Mouse (Mus musculus) thymus, postnatal 14 days (tissue): Measurements from ENCODE around the gene Rps6ka5.

ENCODE experiments used
- DNase-seq: peaks from one replicate; pipeline ENCODE4 v3.0.0; 2021

The Rps6ka5 gene

GRCm38 (mm10) chr12:100528246-100528645 is 198.5 kb downstream of the Rps6ka5 start:
- no peak for DNase-seq

DNA sequence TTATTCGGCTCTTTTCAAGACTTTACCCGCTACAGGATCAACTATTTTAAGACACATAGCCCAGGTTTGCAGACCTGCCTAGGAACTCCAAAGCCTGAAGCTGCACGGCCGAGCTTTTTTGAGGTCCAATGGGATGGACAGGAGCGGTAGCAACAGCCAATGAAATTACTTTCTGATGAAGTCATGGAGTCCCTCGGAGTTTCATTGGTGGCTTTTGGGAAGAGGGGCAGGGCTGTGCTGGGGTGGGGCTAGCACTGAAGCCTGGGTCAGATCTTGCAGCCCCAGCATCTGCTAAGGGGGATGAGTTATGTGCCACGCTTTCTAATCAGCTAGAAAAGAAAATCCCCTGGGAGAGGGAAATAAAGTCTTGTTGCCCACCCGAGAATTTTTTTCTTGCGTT is 199.0 kb downstream of the Rps6ka5 start:
- DNase-seq: peak; percentile 70

DNA sequence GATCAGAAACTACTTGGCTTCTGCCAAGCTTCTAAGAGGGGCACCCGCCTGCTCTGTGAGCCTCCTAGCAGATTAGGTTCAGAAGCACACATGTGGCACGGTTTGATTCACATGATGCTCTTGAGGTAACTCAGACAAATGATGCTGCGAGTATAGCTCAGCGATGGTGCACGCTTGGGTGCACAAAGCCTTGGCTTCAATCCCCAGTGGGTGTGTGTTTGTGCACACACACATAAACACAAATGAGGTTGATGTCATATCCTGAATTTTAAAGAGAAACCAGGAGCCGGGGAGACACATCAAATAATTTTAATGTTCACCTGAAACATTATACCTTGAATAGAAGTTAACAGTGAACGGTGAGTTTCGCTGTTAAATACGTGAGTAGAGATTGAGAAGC is 199.5 kb downstream of the Rps6ka5 start:
- DNase-seq: no peak

DNA sequence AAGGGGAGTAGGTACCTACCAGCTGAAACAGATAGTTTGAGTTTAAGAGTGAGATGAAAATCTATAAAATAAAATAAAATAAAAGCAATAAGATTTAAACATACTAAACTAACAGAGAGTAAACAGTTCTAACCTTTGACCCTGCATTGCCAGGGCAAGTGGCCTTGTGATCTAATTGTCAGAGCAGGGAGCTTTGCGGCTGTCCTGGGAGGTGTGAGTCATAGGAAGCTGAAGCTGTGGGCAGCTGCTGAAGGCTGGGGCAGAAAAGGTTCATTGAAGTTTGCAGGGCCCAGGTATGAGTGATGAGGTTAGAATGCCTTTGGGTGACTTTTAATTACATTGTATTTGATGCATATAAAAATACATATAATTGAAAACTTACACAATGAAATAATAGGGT is 200.8 kb downstream of the Rps6ka5 start:
- no peak for DNase-seq

DNA sequence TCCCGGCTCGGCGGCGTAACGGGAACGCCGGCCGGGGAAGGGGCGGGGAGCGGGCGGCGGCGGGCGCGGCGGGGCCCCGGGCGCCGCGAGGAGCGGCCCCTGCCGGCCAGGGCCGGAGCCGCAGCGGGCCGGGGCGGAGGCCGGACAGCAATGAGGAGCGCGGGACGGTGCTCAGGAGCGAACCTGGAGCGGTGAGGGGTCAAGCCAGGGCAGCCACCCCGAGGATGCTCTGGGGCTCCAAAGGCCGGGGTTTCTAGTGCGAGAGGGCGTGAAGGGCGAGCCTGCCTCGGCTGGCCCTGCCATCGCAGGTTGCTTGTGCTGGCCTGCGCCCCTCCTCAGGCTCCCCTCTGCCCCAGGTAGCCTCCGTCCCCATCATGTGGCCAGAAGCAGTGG is 206.0 kb downstream of the Rps6ka5 start, which contains the start of gene Ttc7b:
Ttc7b (minus strand) TSS at position 33 of the 393 bp plus-strand sequence.
- DNase-seq: no peak

DNA sequence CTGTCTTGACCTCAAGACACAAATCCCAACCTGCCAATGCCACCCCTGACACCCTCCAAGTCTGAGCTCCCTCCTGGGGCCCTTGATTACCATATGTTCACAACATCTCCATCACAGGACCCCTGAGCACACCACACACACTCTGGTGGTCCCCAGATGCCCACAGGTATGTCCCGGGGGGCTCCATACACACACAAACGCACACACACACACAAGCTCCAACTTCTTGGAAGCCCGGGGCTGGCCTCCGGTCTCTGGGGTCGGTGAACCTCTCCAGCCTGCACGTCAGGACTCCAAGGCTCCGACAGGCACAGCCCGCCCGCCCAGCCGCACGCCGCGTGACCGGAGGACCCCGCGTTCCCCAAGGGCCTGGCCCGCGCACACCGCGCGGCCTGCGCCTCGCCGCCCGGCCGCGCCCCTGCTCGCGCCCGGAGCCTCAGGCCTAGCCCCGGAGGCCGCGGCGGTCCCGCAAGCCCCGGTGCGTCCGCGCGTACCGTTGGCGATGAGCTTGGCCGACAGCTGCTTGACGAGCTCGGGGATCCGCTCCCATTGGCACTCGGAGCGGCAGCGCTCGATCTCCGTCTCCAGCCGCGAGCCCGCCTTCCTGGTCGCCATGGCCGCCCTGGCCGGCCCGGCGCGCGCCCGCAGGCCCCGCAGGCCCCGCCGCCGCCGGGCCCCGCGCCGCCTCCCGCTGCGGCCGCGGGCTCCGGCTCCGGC is 206.5 kb downstream of the Rps6ka5 start:
- DNase-seq: peak; percentile 62

DNA sequence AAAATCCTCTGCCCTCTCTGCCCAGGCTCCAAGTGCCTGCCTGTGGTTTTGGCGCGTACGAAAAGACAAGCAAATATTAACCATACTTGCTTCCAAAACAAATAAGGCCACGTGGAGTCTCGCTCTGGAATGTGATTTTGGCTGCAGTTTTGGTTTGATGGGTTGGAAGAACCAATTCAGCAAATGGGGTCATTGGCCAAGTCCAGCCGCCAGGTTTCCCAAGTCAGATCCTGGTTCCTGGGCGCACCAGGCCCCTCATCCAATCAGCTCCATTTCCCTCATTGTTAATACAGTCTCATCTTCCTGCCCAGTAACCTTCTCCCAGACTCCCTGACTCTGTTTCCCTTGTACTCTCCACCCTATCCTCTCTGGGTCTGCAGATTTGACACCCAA is 207.1 kb downstream of the Rps6ka5 start:
- no peak for DNase-seq

DNA sequence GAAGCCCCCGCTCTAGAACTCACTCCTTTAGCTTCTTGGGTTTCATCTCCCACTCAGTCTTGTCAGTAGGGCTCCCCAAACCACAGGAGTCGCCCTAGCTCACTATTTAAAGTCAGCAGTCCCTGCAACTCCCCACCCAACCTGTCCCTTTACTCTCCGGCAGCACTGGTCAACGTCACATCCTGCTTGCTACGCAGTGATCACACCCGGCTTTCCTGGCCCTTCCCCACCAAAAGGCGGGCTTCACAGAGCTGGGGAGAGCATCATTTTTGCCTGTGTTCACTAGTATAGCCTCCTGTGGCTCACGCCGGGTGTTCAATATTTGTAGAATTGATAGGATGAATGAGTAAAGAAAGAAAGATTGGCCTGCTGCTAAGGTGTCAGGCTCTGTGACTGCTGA is 209.4 kb downstream of the Rps6ka5 start:
- no peak for DNase-seq

DNA sequence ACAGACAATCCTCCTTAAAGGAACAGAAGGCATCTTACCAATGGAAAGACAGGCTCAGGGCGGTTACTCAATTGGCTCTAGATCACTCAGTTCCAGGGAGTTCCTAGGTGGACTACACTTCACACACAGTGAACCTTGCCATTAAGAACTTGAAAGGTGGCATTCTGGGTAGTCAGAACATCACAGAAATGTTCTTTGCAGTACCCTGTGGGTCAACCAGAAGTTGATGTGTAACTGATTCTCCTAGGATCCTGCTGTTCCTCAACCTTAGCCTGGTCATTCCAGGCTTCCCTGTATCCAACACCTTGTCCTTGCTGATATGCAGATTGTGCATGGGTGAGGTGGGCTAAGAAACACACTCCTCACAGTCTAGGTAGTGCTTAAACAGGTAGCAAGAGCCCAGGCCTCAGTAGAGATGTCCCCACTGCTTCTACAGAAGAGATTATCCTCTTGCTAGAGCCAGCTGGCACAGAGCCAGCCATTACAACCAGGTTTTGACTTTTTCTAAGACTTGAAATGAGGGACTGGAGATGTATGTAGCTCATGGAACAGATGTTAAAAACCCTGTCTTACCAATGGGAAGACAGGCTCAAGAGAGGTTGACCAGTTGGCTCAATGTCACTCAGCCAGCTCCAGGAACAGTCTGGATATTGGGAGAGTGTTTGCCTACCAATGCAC is 210.5 kb downstream of the Rps6ka5 start:
- DNase-seq: no peak

GRCm38 (mm10) chr12:100515493-100515892 is 211.3 kb downstream of the Rps6ka5 start:
- no peak for DNase-seq

DNA sequence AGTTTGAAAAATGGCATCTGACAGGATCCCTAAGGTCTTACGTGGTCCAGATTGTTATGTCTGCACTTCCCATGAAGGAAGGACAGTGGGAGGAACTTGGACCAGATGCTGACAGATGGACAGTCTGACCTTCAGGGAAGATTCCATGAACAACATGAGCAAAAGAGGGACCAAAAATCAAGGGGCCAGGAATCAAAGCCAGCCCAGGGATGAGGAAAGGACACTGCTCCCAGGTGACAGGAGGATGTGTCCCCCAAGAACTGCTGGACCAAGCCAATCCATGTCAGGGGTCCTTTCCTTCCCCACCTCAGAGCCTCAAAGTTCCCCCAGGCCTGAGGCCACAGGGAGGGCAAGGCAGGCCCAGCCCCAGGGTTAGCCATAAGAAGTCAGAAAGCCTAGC is 212.2 kb downstream of the Rps6ka5 start:
- no peak for DNase-seq

DNA sequence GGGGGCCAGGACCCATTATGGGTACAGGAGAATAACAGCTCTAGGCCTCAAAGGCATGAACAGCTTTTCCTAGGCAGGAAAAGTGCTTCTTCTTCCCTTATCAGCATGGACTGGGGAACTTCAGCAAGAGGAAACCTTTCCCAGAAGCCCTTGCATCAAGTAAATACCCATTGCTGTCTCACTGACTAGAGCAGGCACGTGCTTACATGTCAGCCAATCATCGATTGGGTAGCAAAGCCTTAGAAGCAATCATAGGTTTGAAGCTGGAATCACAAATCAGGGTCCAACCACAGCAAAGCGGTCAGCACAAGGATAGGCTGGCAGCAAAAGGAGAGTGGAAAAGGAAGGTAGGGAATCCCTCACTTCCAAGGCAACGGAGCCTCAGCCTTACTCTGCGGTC is 213.7 kb downstream of the Rps6ka5 start:
- no peak for DNase-seq

GRCm38 (mm10) chr12:100512641-100513040 is 214.1 kb downstream of the Rps6ka5 start:
- no peak for DNase-seq

DNA sequence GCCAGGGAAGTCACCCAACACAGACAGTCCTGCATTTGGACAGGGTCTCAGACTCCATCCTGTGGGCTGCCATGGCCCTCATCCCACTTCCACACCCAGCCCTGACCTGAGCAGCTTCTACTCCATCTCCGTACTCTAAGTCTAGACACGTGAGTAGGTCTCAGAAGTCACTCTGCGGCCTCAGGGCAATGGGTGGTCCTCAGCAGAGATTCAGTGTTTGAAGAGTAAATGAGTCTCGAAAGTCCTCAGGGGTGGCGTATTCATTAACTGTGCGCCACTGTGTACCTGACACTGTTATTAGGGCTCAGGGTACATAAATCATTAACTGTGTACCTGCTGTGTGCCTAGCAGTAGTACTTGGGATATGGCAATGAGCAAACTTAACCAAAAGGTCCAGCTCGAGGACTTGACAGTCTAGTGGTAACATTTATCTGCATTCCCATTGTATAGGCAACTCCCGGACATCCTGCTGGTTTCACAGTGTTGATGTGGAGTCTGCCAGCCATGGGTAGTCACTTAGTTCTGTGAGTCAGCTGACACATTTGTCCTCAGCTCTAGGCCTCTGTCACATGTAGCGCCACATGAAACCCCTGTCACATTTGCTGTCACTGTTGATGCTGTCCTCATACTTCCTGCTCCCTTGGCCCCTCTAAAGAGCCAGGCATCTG is 217.0 kb downstream of the Rps6ka5 start:
- DNase-seq: no peak

DNA sequence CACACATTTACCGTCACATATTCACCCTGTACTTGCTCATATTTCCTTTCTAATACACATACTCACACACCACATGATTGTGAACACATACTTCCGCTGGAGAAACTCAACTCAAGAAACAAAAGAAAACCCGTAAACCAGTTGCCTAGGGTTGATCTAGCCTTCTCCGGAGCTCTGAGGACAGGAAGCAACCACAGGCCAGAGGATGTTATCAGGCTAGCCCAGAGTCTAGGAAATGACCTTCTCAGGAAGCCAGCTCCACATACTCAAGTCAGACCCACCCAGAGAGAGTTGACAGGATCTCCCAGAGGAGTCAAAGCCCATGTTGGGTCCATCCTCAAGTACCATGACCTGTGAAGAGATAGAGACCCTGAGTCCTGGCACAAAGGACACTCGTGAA is 218.1 kb downstream of the Rps6ka5 start:
- DNase-seq: no peak

GRCm38 (mm10) chr12:100505484-100505883 is 221.3 kb downstream of the Rps6ka5 start:
- DNase-seq: no peak

GRCm38 (mm10) chr12:100504585-100504984 is 222.2 kb downstream of the Rps6ka5 start:
- DNase-seq: no peak

DNA sequence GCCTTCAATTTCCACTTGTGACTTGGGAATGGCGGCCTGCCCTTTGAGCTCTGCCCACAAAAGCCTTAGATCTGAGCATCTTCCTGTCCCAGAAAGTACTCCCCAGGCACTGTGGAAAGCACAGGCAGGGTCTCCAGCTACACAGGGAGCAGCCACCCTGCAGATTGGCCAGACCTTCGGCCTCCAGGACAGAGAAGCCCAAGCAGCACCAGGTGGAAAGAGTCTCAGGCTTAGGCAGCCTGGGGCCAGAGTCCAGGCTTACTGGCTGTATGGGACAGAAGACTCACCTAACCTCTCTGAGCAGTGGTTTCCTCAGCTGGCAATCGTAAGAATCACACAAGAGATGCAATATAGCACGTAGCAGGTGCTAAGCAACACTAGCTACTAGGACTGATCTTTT is 223.1 kb downstream of the Rps6ka5 start:
- no peak for DNase-seq

DNA sequence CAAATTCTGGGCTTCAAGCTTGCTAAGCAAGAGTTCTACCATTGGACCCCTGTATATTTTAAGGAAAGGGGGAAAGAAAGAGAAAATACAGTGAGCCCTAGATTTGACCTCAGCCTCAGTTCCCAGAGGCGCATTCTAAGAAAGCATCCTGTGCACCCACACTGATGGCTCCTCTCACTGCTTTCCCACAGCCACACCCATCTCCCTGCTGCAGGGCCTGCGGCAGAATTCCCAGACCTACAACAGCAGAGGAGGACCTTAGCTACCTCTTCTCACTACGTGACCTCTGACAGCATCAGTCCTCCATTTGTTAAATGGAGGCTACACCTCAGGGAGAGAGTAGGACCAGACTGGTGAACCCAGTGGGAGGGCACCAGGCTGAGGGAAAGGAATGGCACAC is 224.2 kb downstream of the Rps6ka5 start:
- DNase-seq: no peak

DNA sequence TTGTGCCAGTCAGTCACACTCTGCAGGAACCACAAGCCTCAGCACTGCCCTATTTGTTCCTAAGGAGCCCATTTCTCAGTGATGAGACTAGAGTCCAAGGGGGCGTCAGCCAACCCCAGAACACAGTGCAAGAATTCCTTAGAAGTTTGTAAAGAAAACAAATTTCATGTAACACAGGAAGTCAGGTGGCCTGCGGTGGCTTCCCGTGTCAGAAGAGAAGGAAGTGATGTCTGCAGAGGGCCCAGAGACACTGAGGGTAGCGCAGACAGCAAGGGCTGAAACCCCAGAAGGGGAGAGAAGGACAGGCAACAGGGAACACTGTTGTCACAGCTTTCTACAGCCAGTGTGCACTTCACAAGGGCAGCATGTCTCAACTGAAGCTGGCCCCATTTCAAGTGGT is 225.5 kb downstream of the Rps6ka5 start:
- peak; percentile 75 for DNase-seq

- DNase-seq: no peak
Observed at GRCm38 (mm10) chr12:100499469-100499868, 227.3 kb downstream of the Rps6ka5 start.
